Mouse (Mus musculus) ovary, postnatal 10 days (tissue): ENCODE measurements around the gene Kdm1b.

ENCODE experiments used
- DNase-seq: peaks from one replicate; pipeline ENCODE4 v3.0.0; 2022; ENCODE audit warnings: low spot score

The Kdm1b gene

DNA sequence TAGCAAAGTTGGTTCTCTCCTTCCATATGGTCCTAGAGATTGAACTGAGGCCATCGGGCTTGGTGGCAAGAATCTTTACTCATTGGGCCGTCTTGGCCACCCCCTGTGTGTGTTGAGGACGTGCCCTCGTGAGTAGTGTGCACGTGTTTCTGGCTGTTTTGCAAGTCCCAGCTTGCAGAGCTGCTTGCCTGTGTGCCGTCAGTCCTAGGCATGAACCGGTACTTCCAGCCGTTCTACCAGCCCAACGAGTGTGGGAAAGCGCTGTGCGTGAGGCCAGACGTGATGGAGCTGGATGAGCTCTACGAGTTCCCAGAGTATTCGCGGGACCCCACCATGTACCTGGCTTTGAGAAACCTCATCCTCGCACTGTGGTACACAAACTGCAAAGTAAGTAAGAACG is 19.5 kb downstream of the Kdm1b start:
- DNase-seq: no peak

GRCm38 (mm10) chr13:47063985-47064760 is 20.9 kb downstream of the Kdm1b start:
- no peak for DNase-seq

- DNase-seq: no peak
Measured at GRCm38 (mm10) chr13:47066516-47066915, 23.2 kb downstream of the Kdm1b start.

GRCm38 (mm10) chr13:47067001-47067400 is 23.7 kb downstream of the Kdm1b start:
- no peak for DNase-seq

- DNase-seq: no peak
Measured at GRCm38 (mm10) chr13:47070329-47071080, 27.2 kb downstream of the Kdm1b start.

DNA sequence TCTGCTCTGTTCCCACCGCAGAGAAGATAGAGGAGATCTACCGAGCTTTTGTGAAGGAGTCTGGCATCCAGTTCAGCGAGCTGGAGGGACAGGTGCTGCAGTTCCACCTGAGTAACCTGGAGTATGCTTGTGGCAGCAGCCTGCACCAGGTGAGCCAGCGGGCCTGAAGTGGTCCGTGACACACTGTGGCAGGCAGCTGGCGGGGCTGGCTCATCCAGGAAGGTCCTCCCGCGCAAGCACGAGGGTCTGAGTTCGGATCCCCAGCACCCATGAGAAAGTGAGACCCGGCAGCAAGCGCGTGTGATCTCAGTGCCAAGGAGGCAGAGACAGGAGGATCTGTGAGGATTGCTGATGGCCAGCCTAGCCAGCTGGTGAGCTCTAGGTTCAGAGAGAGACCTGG is 28.6 kb downstream of the Kdm1b start:
- DNase-seq: no peak

- DNase-seq: no peak
Measured at GRCm38 (mm10) chr13:47072484-47072883, 29.2 kb downstream of the Kdm1b start.

- no peak for DNase-seq
Measured at GRCm38 (mm10) chr13:47076156-47076555, 32.9 kb downstream of the Kdm1b start.

DNA sequence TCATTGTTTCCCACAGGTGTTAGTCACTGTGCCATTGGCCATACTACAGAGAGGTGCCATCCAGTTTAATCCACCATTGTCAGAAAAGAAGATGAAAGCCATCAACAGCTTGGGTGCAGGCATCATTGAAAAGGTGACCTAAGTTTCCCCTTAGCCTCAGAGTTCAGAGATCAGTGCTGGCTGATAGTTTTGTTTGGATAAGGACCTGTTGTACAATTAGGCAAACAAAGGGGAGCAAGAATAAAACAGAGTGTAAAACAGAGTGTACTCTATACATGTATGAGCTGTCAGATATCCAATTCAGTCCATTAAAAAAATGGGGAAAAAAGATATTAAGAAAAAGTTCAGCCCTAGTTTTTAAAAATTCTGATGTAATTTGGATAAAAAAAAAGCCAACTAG is 34.1 kb downstream of the Kdm1b start:
- DNase-seq: no peak

GRCm38 (mm10) chr13:47078799-47079198 is 35.5 kb downstream of the Kdm1b start:
- DNase-seq: no peak

- no peak for DNase-seq
Measured at GRCm38 (mm10) chr13:47080905-47081505, 37.7 kb downstream of the Kdm1b start.

GRCm38 (mm10) chr13:47088433-47088832 is 45.1 kb downstream of the Kdm1b start:
- DNase-seq: no peak

DNA sequence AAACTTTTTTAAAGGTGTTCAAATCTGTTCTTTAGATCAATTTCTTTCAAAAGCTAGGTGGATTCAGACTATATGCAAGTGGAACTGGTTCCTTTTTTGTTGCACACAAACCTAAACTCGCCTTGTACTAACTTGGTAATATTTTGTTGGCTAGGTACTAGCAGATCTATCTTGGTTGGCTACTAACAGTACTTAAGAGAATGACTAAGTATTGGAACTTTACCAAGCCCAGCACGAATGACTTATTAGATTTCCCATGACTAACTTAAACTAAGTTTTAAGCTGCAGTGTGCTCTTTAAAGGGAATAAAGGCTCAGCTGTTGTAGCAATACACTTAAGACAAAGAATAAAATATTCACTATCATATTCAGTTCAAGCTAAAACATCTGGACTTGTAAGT is 46.0 kb downstream of the Kdm1b start:
- DNase-seq: no peak

DNA sequence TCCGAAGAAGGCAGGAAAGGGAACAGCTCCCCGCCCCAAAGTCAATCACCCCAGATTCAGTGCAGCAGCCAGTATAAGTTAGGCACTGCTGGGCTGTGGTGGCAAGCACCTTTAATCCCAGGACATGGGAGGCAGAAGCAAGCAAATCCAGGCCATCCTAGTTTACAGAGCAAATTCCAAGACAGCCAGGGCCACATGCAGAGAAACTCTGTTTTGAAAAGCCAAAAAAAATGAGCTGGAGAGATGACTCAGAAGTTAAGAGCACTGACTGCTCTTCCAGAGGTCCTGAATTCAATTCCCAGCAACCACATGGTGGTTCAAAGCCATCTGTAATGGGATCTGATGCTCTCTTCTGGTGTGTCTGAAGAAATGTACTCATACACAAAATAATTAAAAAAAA is 50.5 kb downstream of the Kdm1b start:
- DNase-seq: no peak

- no peak for DNase-seq
Measured at GRCm38 (mm10) chr13:47096591-47096990, 53.3 kb downstream of the Kdm1b start.

- no peak for DNase-seq
Measured at GRCm38 (mm10) chr13:47099265-47099664, 56.0 kb downstream of the Kdm1b start.

GRCm38 (mm10) chr13:47100587-47100986 is 57.3 kb downstream of the Kdm1b start:
- DNase-seq: no peak

GRCm38 (mm10) chr13:47104146-47104545 is 60.8 kb downstream of the Kdm1b start:
- DNase-seq: no peak

DNA sequence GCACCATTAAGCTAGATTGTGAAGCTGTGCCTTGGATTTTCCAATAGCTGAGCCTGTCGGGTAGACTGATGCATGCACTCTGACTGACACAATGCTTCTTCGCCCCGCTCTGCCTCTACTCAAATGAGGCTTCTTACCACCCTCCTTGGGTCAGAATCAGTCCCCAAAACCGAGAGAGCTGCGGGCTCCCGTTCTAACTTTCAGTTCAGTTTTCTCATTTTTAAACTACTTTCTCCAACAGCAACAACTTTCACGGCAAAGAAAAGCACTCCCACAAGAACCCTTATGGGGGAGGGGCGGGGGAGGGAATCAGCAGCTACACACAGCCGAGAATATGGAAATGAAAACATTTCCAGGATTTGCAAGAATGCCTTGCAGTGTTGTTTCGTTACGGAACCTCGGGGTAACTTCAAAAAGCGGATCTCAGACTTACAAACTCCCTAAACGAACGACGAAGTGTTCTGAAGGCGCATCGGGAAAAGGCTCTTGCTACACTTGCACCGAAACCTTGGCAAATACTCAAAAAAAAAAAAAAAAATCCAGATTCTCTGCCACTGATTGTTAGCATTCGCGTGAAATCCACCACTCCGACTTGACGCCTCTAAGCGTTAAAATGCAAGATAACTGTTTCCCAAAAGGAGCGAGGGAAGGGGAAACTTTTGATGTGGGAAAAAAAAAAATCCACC is 61.7 kb downstream of the Kdm1b start:
- DNase-seq: no peak

- peak; percentile 71 for DNase-seq
Measured at GRCm38 (mm10) chr13:47105711-47106579, 62.6 kb downstream of the Kdm1b start, which contains the start of gene Dek. Gene Dek, minus strand, starts transcription at chr13:47106201.

GRCm38 (mm10) chr13:47106580-47106888 is 63.2 kb downstream of the Kdm1b start:
- DNase-seq: no peak

GRCm38 (mm10) chr13:47109239-47109638 is 65.9 kb downstream of the Kdm1b start:
- DNase-seq: no peak
